Mouse (Mus musculus) right cerebral cortex, postnatal 4 days (tissue): Measurements from ENCODE around the gene Wwox.

Experiments
- DNase-seq: peaks from one replicate; pipeline ENCODE4 v3.0.0-alpha.2; 2022

Wwox gene

DNA sequence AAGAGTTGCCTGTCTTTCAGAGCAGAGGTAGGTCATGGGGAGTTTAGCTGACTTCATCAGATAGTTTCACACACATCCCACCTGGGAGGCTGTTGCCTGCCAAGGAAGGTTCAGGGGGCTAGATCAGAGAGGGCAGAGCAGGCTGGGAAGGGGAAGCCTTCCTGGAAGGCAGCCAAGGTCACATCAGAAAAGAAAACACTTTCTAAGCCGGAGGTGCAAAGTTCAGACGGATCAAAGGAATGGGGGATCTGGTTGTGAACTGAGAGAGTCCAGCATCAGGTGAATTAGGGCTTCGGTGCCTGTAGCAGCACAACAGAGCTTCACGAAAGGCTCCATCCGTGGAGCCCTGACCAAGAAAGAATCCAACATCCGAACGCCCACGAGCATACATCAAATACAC is 488.0 kb downstream of the Wwox start:
- no peak for DNase-seq

DNA sequence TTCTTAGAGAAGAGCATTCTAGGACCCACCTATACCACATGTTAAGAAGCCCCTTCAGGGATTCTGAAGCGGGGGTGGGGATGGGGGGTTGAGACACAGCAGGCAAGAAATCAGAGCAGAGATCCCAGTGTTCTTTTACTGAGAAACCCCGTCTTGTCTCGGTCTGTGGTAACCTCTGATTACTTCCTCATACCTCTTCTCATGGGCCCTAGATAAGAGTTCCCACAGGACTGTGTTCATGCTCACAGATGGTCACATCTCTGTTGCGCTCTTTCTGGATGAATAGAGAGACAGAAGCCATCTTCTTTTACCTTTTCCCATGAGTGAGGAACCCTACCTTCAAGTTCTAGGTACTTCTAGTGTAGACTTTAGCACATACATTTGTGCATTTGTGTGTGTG is 488.5 kb downstream of the Wwox start:
- DNase-seq: no peak

DNA sequence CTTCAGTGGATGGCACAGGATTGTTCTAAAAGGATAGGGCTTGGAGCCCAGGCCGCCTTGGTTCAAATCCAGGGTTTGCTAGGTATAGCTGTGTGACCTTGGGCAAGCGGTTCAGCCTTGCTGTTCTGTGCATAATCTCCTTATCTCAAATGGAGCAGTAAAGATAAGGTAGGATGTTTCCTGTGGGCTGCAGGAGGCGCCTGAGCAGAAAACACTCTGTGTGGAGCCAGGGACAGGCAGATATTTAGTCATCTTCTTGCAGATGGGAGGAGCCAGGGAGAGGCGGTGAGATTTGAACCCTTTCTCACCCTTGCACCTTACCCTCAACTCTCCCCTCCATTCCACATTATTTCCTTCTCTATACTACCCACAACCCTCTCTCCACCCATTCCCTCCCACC is 490.1 kb downstream of the Wwox start:
- no peak for DNase-seq

DNA sequence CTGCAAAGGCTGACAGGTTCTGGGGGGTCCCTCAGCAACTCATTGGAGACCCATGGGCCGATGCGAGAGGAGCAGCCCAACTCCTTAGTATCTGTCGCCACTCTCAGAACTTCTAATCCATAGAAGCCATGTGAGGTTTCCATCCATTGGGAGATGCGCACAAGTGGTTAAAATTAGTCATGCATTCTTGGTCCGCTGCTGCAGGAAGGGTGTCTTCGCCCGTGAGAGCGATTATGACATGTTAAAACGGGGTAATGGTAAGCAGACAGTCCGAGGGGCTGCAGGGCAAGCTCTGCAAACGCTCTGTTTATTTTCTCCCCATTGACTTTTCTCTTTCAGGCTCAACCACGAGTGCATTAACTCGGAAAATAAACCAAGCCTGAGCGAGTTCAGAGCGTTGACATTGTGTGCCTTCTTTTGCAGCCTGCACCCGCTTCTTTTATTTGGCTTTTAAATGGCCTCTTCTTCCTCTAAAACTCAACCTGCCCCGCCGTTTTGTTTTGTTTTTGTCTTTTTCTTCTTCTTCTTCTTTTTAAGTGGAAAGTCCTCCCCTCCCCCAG is 492.7 kb downstream of the Wwox start:
- DNase-seq: no peak

DNA sequence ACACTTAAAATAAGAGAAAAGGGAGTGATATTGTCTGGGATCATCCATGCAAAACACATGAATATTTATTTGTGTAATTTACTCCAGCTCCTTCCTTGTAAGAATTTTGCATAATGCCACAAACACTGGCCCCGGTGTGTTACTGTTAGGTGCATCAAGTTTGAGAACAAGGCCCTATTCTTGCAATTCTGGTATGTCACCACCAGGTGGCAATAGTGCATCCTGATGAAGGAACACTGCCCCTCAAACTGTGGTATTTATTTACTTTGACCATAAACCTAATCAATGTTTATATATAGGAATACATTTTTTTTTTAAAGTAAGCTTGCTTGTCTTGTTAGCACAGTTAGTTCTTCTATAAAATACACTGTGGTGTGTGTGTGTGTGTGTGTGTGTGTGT is 493.8 kb downstream of the Wwox start:
- no peak for DNase-seq

DNA sequence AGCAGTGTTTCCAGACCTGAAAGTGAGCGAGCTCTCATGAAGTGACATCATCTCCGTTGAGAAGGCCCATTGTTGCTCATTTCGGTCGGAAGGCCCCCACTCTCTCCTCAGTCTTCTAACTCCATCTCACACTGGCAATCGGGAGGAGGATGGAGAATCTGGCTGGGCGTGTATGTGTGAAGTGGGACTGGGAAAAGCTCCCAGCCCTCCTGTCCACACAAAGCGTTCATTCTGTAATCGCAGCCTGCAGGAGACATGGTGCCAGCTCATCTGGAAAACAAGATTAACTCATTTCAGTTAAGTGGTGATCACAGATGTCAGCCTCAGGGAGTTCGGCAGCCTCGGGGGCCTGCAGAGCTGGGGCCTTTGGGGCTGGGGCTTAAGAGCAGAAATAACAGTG is 497.4 kb downstream of the Wwox start:
- peak; percentile 11 for DNase-seq

DNA sequence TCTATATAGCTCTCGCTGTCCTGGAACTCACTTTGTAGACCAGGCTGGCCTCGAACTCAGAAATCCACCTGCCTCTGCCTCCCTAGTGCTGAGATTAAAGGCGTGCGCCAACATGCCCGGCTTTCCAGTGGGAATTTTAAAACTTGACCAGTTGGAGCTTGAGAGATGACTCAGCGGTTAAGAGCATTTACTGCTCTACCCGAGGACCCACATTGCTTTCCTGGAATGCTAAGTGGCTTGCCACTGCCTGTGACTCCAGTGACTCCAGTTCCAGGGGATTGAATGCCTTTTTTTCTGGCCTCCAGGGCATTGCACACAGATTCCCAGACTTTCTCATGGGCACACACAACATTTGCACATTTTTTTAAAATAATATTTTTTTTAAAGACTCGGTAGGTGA is 499.9 kb downstream of the Wwox start:
- no peak for DNase-seq

DNA sequence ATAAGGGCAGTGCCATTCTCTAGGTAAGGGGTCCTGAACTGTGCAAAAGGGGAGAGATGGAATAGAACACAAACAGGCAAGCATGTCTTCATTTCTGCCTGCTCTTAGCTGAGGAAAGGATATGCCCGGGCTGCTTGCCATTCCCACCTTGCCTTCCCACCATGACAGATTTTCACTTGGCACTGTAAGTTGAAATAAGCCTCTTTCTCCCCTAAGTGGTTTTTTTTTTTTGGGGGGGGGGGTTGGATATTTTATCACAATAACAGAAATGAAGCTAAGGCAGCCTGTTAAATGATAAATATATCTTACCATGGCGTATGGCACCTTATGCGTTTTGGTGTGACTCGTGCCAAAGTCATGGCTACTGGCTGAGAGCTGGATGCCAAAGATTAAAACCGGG is 501.6 kb downstream of the Wwox start:
- no peak for DNase-seq

DNA sequence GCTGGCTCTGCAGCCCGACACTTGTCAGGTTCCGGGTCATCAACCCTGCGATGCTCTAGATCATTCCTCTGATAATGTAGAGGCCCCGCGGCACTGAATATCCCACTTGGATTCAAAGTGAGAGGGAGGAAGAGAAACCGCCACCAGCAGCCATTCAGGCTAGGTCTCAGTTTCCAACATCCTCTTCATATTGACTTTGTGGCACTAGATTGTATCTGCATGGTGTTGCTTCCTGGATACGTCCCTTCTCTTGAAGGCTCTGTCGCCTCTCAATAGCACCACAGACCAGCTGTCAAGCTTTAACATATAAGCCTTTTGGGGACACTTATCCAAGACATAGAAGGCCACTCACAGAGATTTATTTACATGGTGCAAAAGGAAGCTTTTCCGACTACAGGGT is 502.2 kb downstream of the Wwox start:
- no peak for DNase-seq

DNA sequence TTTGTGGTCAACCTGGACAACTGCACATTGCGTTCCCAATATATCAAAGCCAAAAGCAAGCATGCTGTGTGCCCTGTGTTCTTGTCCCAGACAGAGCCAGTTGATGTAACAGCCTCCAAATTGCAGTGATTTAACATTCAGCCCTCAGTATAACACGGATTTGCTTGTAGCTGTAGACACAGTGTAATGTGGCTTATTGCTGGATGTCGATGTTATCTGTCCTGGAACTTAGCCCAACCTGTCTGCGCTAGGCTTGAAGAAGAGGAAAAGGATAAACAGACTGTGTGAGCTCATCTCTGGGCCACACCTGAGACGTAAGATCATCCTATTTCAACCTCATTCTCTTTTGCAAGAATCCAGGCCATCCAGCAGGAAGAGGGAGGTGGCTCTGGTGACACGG is 508.5 kb downstream of the Wwox start:
- no peak for DNase-seq

DNA sequence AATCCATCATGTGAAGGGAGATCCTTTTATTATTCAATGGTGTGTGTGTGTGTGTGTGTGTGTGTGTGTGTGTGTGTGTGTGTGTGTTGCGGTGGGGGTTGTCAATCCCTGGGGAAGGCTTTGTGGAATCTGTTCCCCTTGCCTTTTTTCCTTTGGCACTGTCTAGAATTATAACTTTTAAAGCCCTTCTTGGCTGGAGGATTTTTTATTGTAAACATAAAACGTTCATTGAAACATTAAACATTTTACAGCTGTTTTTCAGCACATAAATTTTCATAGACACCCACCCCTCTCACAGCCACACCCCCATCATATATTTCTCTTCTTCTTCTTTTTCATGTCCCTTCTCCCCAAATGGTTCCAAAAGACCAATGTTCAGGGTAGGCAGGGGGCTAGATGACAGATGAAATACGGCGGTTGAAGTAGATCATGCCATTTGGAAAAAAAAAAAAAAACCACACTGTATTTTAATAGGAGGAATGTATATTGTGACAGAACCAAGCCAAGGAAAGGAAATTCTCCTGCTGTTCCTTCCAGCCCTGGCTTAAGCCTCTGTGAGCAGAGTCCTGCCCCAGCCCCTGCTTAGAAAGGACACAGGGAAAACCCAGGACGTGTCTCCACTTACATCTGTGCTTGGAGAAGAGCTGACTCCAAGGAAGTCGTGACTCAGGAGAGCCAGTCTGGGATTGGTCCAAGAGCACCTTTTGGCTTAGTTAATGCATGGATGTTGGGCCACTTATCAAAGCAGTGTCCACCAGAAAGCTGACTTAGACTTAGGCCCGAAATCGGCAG is 517.1 kb downstream of the Wwox start:
- no peak for DNase-seq

DNA sequence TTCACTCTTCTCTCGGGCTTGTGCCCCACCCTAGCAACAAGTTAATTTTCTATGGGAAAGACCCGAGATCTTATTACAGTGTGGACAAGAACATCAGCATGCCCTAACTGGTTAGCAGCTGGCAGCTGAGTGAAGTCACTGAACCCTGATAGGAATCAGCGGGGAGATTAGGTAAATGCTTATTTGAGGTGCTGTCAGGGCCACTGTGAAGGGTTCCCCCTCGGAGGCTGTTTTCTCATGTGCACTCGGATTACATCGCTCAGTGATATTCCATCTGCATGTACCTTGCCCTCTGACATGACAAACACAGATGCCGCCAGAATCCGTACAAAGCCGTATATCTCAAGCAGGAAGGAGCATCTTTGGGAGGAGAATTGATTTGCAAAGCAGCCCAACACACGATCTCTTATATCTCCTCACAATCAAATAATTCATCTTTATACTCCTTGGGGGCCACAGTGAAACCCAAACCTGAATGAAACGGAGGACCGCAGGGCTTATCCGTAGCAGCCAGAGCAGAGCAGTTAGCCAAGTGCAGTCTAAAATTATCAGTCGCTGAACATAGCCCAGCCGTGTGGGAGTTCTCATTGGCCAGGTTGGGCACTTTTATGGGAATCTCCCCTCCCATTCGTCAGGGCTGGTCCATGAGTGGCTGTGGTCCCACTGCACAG is 519.1 kb downstream of the Wwox start:
- no peak for DNase-seq

DNA sequence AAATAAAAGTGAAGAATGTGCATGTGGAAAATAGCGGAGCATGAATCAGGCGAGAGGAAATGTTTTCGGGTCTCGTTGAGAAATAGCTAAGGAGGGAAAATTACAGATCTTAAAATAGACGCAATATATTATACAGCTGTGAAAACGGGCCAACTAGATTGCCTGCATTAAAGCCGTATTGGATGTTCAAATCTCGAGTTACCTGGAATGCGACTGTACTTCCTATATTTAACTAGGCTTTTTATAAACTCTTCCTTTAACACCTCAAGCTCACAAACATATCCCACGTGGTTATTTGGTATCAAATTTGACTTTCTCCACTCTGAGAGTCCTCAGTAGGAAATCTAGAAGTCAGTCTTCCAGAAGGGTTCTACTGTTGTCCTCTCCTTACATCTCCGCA is 520.0 kb downstream of the Wwox start:
- no peak for DNase-seq

DNA sequence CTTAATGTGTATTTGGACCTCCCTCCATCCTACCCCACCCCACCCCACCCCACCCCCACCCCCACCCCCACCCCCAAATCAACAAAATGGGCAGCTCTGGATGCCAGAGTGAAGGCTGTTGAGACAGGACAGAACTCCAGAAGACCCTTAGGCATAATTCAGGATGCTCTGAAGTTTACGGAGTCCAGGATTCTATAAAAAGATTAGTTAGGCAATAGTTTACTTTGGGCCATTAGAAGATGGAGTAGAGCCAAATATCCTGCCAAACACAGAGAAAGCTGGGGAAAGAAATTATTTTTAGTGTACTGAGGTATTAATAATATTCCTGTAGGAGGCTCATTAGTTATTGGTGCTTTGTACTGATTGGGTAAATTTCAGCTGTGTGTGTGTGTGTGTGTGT is 523.0 kb downstream of the Wwox start:
- DNase-seq: no peak

DNA sequence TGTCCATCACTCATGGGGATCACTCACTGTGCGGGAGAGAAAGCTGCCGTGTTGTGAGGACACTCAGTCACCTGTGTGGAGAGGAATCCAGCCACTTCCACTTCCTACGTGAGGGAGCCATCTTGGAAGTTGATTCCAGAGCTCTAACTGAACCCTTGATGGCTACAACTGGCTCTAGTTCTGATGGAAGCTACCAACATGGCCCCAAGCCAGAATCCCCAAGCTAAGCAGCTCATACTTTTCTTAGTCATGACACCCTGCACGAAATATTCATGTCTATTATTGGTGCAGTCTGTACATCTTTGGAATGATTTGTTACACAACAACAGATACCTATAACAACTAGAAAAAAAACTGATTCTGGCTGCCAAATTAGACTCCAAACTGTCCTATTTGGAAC is 523.8 kb downstream of the Wwox start:
- no peak for DNase-seq

DNA sequence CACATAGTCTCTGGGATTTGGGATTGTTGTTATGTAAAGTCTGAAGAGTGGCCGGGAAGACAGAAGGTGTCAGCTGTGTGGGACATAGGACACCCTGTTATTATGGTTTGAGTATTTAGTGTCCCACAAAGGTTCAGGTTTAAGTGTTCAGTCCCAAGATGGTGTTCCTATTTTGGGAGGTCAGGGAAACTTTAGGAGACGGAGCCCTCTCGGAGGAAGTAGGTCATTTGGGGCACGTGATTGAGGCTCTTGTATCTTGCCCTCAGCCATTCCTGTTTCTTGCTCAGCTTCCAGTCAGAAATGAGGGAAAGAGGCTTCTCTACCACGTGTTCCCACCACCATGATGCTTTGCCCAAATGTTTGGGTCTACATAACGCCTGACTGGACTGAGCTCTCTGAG is 524.8 kb downstream of the Wwox start:
- no peak for DNase-seq

DNA sequence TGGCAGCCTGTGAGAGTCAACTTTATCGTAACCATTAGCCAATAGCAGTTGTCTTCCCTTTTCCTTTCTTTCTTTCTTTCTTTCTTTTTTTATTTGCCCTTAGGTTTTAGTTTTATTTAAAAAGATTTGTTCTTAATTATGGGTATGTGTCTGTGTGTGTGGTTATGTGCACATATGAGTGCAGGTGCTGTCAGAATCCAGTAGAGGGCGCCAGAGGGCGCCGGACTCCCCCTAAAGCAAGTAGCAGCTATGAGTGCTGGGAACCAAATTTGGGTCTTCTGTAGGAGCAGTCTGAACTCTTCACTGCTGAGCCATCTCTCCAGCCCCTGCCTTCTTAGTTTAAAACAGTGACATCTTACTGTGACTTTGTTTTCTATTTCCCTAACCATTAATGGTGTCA is 529.4 kb downstream of the Wwox start:
- DNase-seq: no peak

DNA sequence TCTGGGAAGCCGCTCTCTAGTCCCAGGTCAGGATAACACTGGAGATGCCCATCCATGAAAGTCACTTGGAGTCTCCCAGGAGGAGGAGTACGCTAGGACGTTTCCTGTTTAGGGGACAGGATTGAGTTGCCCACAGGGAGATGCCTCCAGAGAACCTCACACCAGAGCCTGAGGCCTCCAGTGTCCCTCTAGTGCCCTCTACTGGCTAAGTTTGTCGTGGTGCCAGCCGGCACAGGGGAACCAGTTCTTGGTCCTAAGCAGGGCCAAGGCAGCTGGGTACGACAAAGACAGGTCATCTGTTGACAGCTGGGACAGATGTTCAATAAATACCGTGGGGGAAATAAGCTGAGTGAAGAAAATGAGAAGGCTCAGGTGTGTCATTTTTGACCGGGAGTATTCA is 531.9 kb downstream of the Wwox start:
- DNase-seq: peak; percentile 58

DNA sequence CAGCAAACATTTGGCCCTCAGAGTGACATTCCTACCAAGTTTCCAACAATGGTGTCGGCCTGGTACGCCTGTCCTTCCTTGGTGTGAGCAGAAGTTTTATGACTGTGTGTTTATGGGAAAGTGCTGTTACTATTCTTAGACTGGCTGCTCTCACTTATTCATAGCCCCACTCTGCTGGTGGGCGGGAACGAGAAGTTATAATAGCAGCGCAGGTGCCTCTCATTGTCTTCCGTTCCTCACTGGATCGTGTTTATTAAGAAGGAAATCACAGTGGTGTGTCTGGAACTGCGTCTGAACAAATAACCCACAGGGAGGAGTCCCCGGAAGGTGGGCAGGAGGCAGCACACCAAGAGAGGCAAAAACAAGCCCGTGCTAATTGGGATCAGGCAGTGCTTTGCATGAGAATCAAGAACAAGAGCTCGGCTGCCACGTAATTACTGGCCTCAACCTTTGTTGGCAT is 533.6 kb downstream of the Wwox start:
- DNase-seq: no peak

DNA sequence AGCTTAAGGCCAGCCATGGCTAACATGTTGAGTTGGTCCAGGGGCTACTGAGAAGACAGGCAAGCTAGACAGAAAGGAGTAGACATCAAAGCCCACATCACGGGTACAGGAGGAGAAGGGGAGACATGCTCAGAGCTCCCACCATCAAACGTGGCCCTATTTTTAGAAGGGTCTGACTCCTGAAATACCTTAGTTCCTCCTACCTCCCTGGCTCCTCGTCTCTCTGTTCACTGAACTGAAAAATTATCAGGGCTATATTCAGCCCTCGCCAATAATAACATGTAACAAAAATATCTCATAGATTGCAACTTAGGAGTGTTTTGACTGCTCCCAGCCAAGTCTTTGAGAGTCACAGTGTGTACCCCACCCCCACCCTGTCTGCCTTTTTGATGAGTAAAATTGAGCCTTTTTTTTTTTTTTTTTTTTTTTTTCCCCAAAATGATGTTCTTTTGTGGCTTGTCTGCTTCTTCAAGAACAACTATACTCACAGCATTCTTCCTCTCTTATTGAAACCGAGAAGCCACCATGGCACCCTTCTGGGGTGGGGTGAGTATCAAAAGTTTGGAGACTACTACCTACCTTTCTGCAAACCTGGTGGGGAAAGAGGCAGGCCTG is 535.0 kb downstream of the Wwox start:
- DNase-seq: no peak

DNA sequence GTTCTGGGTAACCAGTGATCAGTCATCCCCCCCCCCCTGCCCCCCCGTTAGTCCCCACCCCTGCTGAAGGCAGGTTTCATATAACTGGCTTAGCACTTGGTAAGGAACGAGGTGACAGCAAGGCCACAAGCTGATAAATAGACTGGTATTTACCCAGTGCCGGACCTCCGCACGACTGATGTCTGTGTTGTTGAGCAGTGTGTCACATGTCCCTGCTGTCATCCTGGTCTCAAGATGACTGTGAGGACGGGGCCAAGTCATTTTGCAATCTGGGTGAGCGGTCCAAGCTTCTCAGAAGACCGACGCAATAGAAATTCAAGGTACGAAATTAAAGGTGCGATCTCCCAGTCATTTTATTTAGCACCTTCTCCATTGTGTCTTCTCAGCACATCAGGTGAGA is 538.3 kb downstream of the Wwox start:
- DNase-seq: no peak

DNA sequence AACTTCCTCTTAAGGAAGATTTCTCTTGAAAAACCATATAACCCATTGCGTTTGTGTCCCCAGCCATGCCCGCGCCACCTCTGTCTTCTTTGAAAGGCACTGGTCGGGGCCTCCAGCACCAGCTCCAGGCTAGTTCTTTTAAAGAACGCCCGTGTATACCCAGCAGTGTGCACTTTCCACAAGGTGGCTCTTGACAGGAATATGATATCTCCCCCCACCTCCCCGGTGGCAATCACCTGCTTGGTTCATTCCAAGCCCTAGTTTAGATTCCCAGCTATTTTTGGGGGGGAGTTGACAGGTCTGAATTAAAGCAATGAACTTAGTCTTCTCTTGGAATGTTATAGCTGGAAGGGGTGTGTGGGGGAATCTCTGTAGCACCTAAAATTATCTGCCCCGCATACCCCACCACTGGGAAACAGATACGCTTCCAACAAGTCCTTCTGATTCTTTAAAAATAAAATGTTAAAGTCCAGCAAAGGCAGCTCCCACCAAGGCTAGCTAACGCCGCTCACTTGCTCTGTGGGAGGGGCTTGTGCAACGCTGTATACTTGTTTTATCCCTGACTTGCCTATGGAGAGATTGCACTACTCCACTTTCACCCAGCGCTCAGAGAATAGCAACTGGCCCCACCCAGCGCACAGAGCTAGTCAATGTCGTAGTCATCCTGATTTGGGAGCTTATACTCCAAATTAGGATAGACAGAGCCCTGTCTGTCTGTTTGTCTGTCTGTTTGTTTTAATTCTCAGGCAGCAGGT is 538.9 kb downstream of the Wwox start:
- no peak for DNase-seq

DNA sequence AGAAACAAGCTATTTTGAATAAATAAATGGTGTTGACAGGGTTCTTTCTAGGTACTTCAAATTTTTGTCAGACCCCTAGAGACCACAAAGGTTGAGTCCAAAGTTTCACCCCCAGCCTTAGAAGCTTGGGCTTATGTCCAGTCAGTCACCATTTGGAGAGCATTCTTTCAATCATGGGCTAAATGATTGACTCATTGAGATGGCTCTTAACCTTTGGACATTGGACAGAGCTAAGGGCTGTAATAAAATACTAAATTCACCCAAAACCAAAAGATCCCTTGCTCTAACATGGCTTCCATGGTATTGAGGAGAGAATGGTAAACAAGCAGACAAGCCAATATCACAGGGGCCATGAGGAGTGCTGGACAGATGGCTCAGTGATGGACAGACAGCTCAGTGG is 540.2 kb downstream of the Wwox start:
- DNase-seq: no peak
